Mouse (Mus musculus) spleen, adult 2 months (tissue): ENCODE results near the gene Zbtb42. TPM values are rescaled to one million over a fixed set of nuclear protein-coding genes. Genes with fewer than 3 reads are reported as not detected.

ENCODE experiments used
- DNase-seq, 2 experiments: peaks; one replicate each; pipeline versions ENCODE4 v3.0.0 to v3.0.0-alpha.2; 2012 to 2021; ENCODE audit warnings: low spot score in 2 of 2, low read depth in 1 of 2
- H3K27ac ChIP-seq: fragments of 200-500 bp; 2 replicates; pipeline ENCODE4 v1.5.1; 2012; ENCODE audit warnings: low read length, inconsistent platforms; ENCODE audit not compliant: insufficient read depth
- H3K27me3 ChIP-seq: fragments of 200-500 bp; 2 replicates; pipeline ENCODE4 v1.6.1; 2012; ENCODE audit warnings: mild to moderate bottlenecking, moderate library complexity, low read length, inconsistent platforms; ENCODE audit not compliant: control insufficient read depth, insufficient read depth
- H3K36me3 ChIP-seq: fragments of 200-500 bp; 2 replicates; pipeline ENCODE4 v1.6.1; 2012; ENCODE audit warnings: mild to moderate bottlenecking, low read length, inconsistent platforms; ENCODE audit not compliant: control insufficient read depth, insufficient read depth
- H3K4me1 ChIP-seq: fragments of 200-500 bp; 2 replicates; pipeline ENCODE4 v1.6.1; 2011; ENCODE audit warnings: inconsistent platforms; ENCODE audit not compliant: control insufficient read depth, insufficient read depth, insufficient read length
- H3K4me3 ChIP-seq: fragments of 200-500 bp; 2 replicates; pipeline ENCODE4 v1.5.1; 2011; ENCODE audit warnings: mild to moderate bottlenecking, inconsistent platforms; ENCODE audit not compliant: insufficient read depth, insufficient read length; ENCODE audit errors: extremely low read depth
- CTCF ChIP-seq: fragments of 200-500 bp; IDR thresholded peaks from 2 replicates; pipeline ENCODE4 v1.5.1; 2011; ENCODE audit warnings: mild to moderate bottlenecking, inconsistent platforms; ENCODE audit not compliant: insufficient read depth, insufficient read length, insufficient replicate concordance; ENCODE audit errors: extremely low read depth
- POLR2A ChIP-seq: fragments of 200-500 bp; IDR thresholded peaks from 2 replicates; pipeline ENCODE4 v1.6.1; 2011; ENCODE audit warnings: low read depth, low read length, inconsistent platforms
- WGBS: fragments of 180-500 bp; shearing (Covaris S2); methylation state at CpG from one replicate; pipeline ENCODE4 v1.1.7; 2018; 5-methylcytosine and 5-hydroxymethylcytosine counted together
- polyA plus RNA-seq: library from polyadenylated mRNA; depleted of rRNA; stranded (reverse); fragments of >200 nt; gene quantifications from 2 replicates; pipeline ENCODE4 v1.2.3, GENCODE M21; 2012

The Zbtb42 gene
- polyA plus RNA-seq, 1 experiment, result 7.6 TPM

GRCm38 (mm10) chr12:112700522-112700921 is 21.9 kb downstream of the Zbtb42 start:
- Histone ChIP-seq H3K36me3 (no peaks in the 10 kb centered on the region), H3K4me3 (no peak overlapping the region), H3K27me3 (no peaks in the 10 kb centered on the region), H3K4me1 (peaks cover 9% of the 10 kb centered on the region; the same call in 1 of the 2 replicates), H3K27ac (no peak overlapping the region)
- TF ChIP-seq CTCF (no peak), POLR2A (no peak)
- 54% methylated on average over 15 of the region's 15 CpGs for WGBS
- no peak for DNase-seq

GRCm38 (mm10) chr12:112702374-112703320 is 24.0 kb downstream of the Zbtb42 start:
- Histone ChIP-seq H3K4me3 (no peak overlapping the region), H3K36me3 (no peaks in the 10 kb centered on the region), H3K4me1 (peaks cover 11% of the 10 kb centered on the region; the same call in 1 of the 2 replicates), H3K27me3 (no peaks in the 10 kb centered on the region), H3K27ac (no peak overlapping the region)
- WGBS, result 27% methylated on average over 6 of the region's 6 CpGs
- TF ChIP-seq POLR2A, result no peak
- no peak for TF ChIP-seq CTCF
- DNase-seq, result peak in 1 of 2 experiments; percentile 44

- peak; percentile 47 to 85 for DNase-seq
- Histone ChIP-seq H3K27me3 (no peaks in the 10 kb centered on the region), H3K4me1 (peaks cover 10% of the 10 kb centered on the region; the same call in 1 of the 2 replicates), H3K36me3 (no peaks in the 10 kb centered on the region), H3K4me3 (peak overlapping the region; percentile 2; the same call in 1 of the 2 replicates), H3K27ac (no peak overlapping the region)
- no peak for TF ChIP-seq POLR2A
- TF ChIP-seq CTCF, result peak; percentile 99
- WGBS, result 11% methylated on average over 32 of the region's 32 CpGs
Observed at GRCm38 (mm10) chr12:112706704-112707572, 28.3 kb downstream of the Zbtb42 start.

- TF ChIP-seq POLR2A (no peak), CTCF (no peak)
- Histone ChIP-seq H3K4me1 (peaks cover 6% of the 10 kb centered on the region; the same call in 1 of the 2 replicates), H3K36me3 (no peaks in the 10 kb centered on the region), H3K27ac (no peak overlapping the region), H3K4me3 (no peak overlapping the region), H3K27me3 (no peaks in the 10 kb centered on the region)
- 46% methylated on average over 8 of the region's 8 CpGs for WGBS
- DNase-seq, result no peak
Observed at GRCm38 (mm10) chr12:112707573-112707869, 28.9 kb downstream of the Zbtb42 start.

GRCm38 (mm10) chr12:112713984-112714383 is 35.4 kb downstream of the Zbtb42 start:
- no peaks in the 10 kb centered on the region for H3K4me1 ChIP-seq
- no peak overlapping the region for H3K27ac ChIP-seq
- WGBS, result 69% methylated on average over 3 of the region's 3 CpGs
- no peak for TF ChIP-seq POLR2A
- no peak for TF ChIP-seq CTCF
- no peaks in the 10 kb centered on the region for H3K27me3 ChIP-seq
- H3K36me3 ChIP-seq, result no peaks in the 10 kb centered on the region
- DNase-seq, result no peak
- H3K4me3 ChIP-seq, result no peak overlapping the region

- Histone ChIP-seq H3K36me3 (no peaks in the 10 kb centered on the region), H3K27ac (no peak overlapping the region), H3K4me3 (no peak overlapping the region), H3K4me1 (no peaks in the 10 kb centered on the region; the same call in 1 of the 2 replicates), H3K27me3 (no peaks in the 10 kb centered on the region; the same call in 1 of the 2 replicates)
- DNase-seq, result peak in 1 of 2 experiments; percentile 51
- TF ChIP-seq POLR2A (no peak), CTCF (peak; percentile 48; the same call in 1 of the 2 replicates)
- WGBS, result 28% methylated on average over 7 of the region's 7 CpGs
Observed at GRCm38 (mm10) chr12:112717140-112717539, 38.5 kb downstream of the Zbtb42 start.
